Mouse (Mus musculus): ENCODE results near the gene Dgkd.

Dgkd gene

GRCm38 (mm10) chr1:87881726-87882125 lies 28.6 kb downstream of the Dgkd start:
- no peak for DNase-seq (ENCODE audit: low spot score)

GRCm38 (mm10) chr1:87882554-87882953 lies 29.5 kb downstream of the Dgkd start:
- DNase-seq (ENCODE audit: low spot score) = no peak

- no peak for DNase-seq (ENCODE audit: low spot score)
Measured at GRCm38 (mm10) chr1:87890960-87891359, 37.9 kb downstream of the Dgkd start.

GRCm38 (mm10) chr1:87891634-87892033 lies 38.5 kb downstream of the Dgkd start:
- DNase-seq (ENCODE audit: low spot score) = no peak

- DNase-seq (ENCODE audit: low spot score) = no peak
Measured at GRCm38 (mm10) chr1:87892499-87892898, 39.4 kb downstream of the Dgkd start.

- no peak for DNase-seq (ENCODE audit: low spot score)
Measured at GRCm38 (mm10) chr1:87893414-87893813, 40.3 kb downstream of the Dgkd start.

GRCm38 (mm10) chr1:87896921-87897320 lies 43.8 kb downstream of the Dgkd start:
- DNase-seq (ENCODE audit: low spot score) = no peak

GRCm38 (mm10) chr1:87899701-87900100 lies 46.6 kb downstream of the Dgkd start:
- DNase-seq (ENCODE audit: low spot score) = no peak

GRCm38 (mm10) chr1:87900979-87901378 lies 47.9 kb downstream of the Dgkd start:
- DNase-seq (ENCODE audit: low spot score) = no peak

GRCm38 (mm10) chr1:87902186-87902585 lies 49.1 kb downstream of the Dgkd start:
- DNase-seq (ENCODE audit: low spot score) = no peak

GRCm38 (mm10) chr1:87906361-87906956 lies 53.4 kb downstream of the Dgkd start:
- no peak for DNase-seq (ENCODE audit: low spot score)

- DNase-seq (ENCODE audit: low spot score) = no peak
Measured at GRCm38 (mm10) chr1:87908006-87908405, 54.9 kb downstream of the Dgkd start.

- DNase-seq (ENCODE audit: low spot score) = no peak
Measured at GRCm38 (mm10) chr1:87908736-87909135, 55.6 kb downstream of the Dgkd start.

GRCm38 (mm10) chr1:87909565-87909964 lies 56.5 kb downstream of the Dgkd start:
- no peak for DNase-seq (ENCODE audit: low spot score)

GRCm38 (mm10) chr1:87910428-87910827 lies 57.3 kb downstream of the Dgkd start:
- no peak for DNase-seq (ENCODE audit: low spot score)

- no peak for DNase-seq (ENCODE audit: low spot score)
Measured at GRCm38 (mm10) chr1:87913356-87913755, 60.3 kb downstream of the Dgkd start.

GRCm38 (mm10) chr1:87917361-87917760 lies 64.3 kb downstream of the Dgkd start:
- no peak for DNase-seq (ENCODE audit: low spot score)

GRCm38 (mm10) chr1:87918061-87918460 lies 65.0 kb downstream of the Dgkd start:
- DNase-seq (ENCODE audit: low spot score) = no peak

- DNase-seq (ENCODE audit: low spot score) = no peak
Measured at GRCm38 (mm10) chr1:87920056-87920614, 67.0 kb downstream of the Dgkd start.

GRCm38 (mm10) chr1:87922666-87923065 lies 69.6 kb downstream of the Dgkd start:
- DNase-seq (ENCODE audit: low spot score) = no peak

GRCm38 (mm10) chr1:87924888-87925287 lies 71.8 kb downstream of the Dgkd start:
- no peak for DNase-seq (ENCODE audit: low spot score)

GRCm38 (mm10) chr1:87929730-87930129 lies 76.6 kb downstream of the Dgkd start:
- no peak for DNase-seq (ENCODE audit: low spot score)

- DNase-seq (ENCODE audit: low spot score) = no peak
Measured at GRCm38 (mm10) chr1:87933051-87933450, 80.0 kb downstream of the Dgkd start.

- no peak for DNase-seq (ENCODE audit: low spot score)
Measured at GRCm38 (mm10) chr1:87935095-87935494, 82.0 kb downstream of the Dgkd start.

Measured in spleen, adult 12 weeks (tissue).